Mouse (Mus musculus) activated CD4-positive, CD25-positive, alpha-beta regulatory T cell (primary cell): ENCODE measurements around the gene Emsy. TPM values are rescaled to one million over a fixed set of nuclear protein-coding genes. Genes with fewer than 3 reads are reported as not detected.

Experiments used
- polyA plus RNA-seq, 2 experiments: library from polyadenylated mRNA; unstranded; fragments of 100-300 nt; shearing (Covaris generic); gene quantifications; one replicate each; pipeline ENCODE4 v1.2.1; 2017

Emsy gene
- polyA plus RNA-seq, result 10 to 100 TPM; 59.6 to 79.9 TPM

GRCm38 (mm10) chr7:98656531-98657221, at the start of gene Emsy:
Gene Emsy, minus strand, starts transcription at chr7:98656783.

GRCm38 (mm10) chr7:98702283-98703240, 46.0 kb upstream of the Emsy start, which contains the start of gene Thap12:
Gene Thap12, plus strand, starts transcription at chr7:98703103.

Other genes starting within 250 kb of the Emsy start
- gene Gucy2d, start 216.4 kb downstream of the Emsy start, polyA plus RNA-seq, result under 1 TPM in 1 of 2 experiments, not detected in 1; 0.05 TPM
- gene Lrrc32, start 167.5 kb downstream of the Emsy start, polyA plus RNA-seq, result 100 to 1,000 TPM in 1 of 2 experiments, 10 to 100 TPM in 1; 88.7 to 202 TPM
- gene Thap12, start 46.3 kb upstream of the Emsy start, polyA plus RNA-seq, result 10 to 100 TPM; 44.8 to 58.7 TPM
- under 1 TPM; 0.15 to 0.25 TPM for gene Wnt11, start 178.3 kb upstream of the Emsy start, polyA plus RNA-seq